Mouse (Mus musculus) kidney, adult 2 months (tissue): ENCODE measurements around the gene Cd44.

Experiments
- CTCF ChIP-seq: fragments of 200-500 bp; conservative IDR thresholded peaks from 2 replicates; pipeline ENCODE4 v1.5.1; 2011; ENCODE audit warnings: low read depth, mild to moderate bottlenecking, control low read depth, low read length, moderate library complexity, mixed read lengths; ENCODE audit not compliant: insufficient read depth, insufficient read length
- POLR2A ChIP-seq: fragments of 200-500 bp; IDR thresholded peaks from one replicate; pipeline ENCODE4 v1.6.1; 2011; ENCODE audit warnings: low read depth, low read length, control low read depth

GRCm38 (mm10) chr2:102945111-102945510 is 43.6 kb upstream of the Cd44 start:
- no peak for TF ChIP-seq CTCF
- no peak for TF ChIP-seq POLR2A
